Mouse (Mus musculus): ENCODE data around the gene Pamr1. TPM values are rescaled to one million over a fixed set of nuclear protein-coding genes. Genes with fewer than 3 reads are reported as not detected.

Pamr1 gene
- total and polyA plus RNA-seq, 2 experiments, result 2.6 to 3.3 TPM

DNA sequence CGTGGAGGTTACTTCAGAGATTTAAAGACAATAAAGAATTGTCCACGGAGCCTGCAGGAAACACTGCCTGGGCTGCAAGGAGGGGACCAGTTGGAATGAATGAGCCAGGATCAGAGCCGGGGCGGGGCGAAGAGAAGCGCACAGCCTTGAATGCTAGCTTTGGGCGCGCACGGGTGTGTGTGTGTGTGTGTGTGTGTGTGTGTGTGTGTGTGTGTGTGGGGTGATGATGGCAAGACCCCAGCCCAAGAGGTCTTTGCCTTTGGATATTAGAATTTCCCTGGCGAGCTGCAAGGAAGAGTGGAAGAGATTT, 109.7 kb downstream of the Pamr1 start:
- no peaks in the 10 kb centered on the region for H3K4me1 ChIP-seq (ENCODE audit: control insufficient read depth, insufficient read depth, low read length)
- no peak overlapping the region for H3K9ac ChIP-seq (ENCODE audit: low read depth, low read length)
- DNase-seq (ENCODE audit: extremely low read depth, low read depth, low spot score), result no peak
- H3K4me3 ChIP-seq (ENCODE audit: insufficient read depth, low read depth, low read length), result no peak overlapping the region
- WGBS, result 2% methylated on average over 10 of the region's 10 CpGs
- H3K27ac ChIP-seq (replicated peaks; ENCODE audit: insufficient read depth, low read depth, low read length), result no peak overlapping the region
- peaks cover 9% of the 10 kb centered on the region for H3K27me3 ChIP-seq (ENCODE audit: control insufficient read depth, insufficient read depth, low read length)
- no peaks in the 10 kb centered on the region for H3K79me2 ChIP-seq (ENCODE audit: control insufficient read depth, insufficient read depth, low read length)
- H3K36me3 ChIP-seq (ENCODE audit: control insufficient read depth, insufficient read depth, low read length), result no peaks in the 10 kb centered on the region
- TF ChIP-seq POLR2A (IDR thresholded peaks at IDR 0.05; ENCODE audit: extremely low read depth, insufficient read depth, low read length) (no peak), CTCF (IDR thresholded peaks at IDR 0.05; ENCODE audit: low read depth, low read length) (no peak)

- TF ChIP-seq CTCF (IDR thresholded peaks at IDR 0.05; ENCODE audit: low read depth, low read length) (no peak), POLR2A (IDR thresholded peaks at IDR 0.05; ENCODE audit: extremely low read depth, insufficient read depth, low read length) (no peak)
- Histone ChIP-seq H3K36me3 (ENCODE audit: control insufficient read depth, insufficient read depth, low read length) (no peaks in the 10 kb centered on the region), H3K27ac (replicated peaks; ENCODE audit: insufficient read depth, low read depth, low read length) (no peak overlapping the region), H3K79me2 (ENCODE audit: control insufficient read depth, insufficient read depth, low read length) (no peaks in the 10 kb centered on the region), H3K4me3 (ENCODE audit: insufficient read depth, low read depth, low read length) (no peak overlapping the region), H3K9ac (ENCODE audit: low read depth, low read length) (no peak overlapping the region), H3K27me3 (ENCODE audit: control insufficient read depth, insufficient read depth, low read length) (peaks cover 9% of the 10 kb centered on the region), H3K4me1 (ENCODE audit: control insufficient read depth, insufficient read depth, low read length) (no peaks in the 10 kb centered on the region)
- WGBS, result 52% methylated on average over 2 of the region's 2 CpGs
- DNase-seq (ENCODE audit: extremely low read depth, low read depth, low spot score), result no peak
Observed at GRCm38 (mm10) chr2:102661052-102661451, 111.2 kb downstream of the Pamr1 start.

GRCm38 (mm10) chr2:102662911-102663310, 113.1 kb downstream of the Pamr1 start:
- no peaks in the 10 kb centered on the region for H3K36me3 ChIP-seq (ENCODE audit: control insufficient read depth, insufficient read depth, low read length)
- no peak overlapping the region for H3K9ac ChIP-seq (ENCODE audit: low read depth, low read length)
- no peak overlapping the region for H3K27ac ChIP-seq (replicated peaks; ENCODE audit: insufficient read depth, low read depth, low read length)
- no peak overlapping the region for H3K4me3 ChIP-seq (ENCODE audit: insufficient read depth, low read depth, low read length)
- no peak for DNase-seq (ENCODE audit: extremely low read depth, low read depth, low spot score)
- no peaks in the 10 kb centered on the region for H3K79me2 ChIP-seq (ENCODE audit: control insufficient read depth, insufficient read depth, low read length)
- peaks cover 7% of the 10 kb centered on the region for H3K27me3 ChIP-seq (ENCODE audit: control insufficient read depth, insufficient read depth, low read length)
- WGBS, result 66% methylated on average over 9 of the region's 9 CpGs
- no peaks in the 10 kb centered on the region for H3K4me1 ChIP-seq (ENCODE audit: control insufficient read depth, insufficient read depth, low read length)
- no peak for TF ChIP-seq CTCF (IDR thresholded peaks at IDR 0.05; ENCODE audit: low read depth, low read length)
- TF ChIP-seq POLR2A (IDR thresholded peaks at IDR 0.05; ENCODE audit: extremely low read depth, insufficient read depth, low read length), result no peak

DNA sequence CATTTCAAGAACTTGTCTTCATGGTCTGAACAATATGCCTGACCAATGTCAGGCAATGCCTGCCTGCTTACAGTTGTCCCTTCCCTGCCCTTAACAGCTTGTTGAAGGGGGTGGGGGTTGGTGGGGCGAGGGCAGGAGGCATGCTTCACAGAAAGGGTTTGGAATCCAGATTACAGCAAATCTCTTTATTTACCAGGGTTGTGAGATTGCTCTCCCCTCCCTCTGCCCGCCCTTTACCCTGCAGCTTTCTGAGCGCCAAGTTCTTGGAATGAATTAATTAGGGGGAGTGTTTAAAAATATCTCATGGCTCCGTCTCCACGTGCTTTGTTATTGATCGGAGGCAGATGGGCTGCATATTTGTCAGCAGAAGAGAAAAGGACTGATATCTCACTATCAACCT, 113.5 kb downstream of the Pamr1 start:
- no peak for DNase-seq (ENCODE audit: extremely low read depth, low read depth, low spot score)
- no peak overlapping the region for H3K9ac ChIP-seq (ENCODE audit: low read depth, low read length)
- no peak for TF ChIP-seq CTCF (IDR thresholded peaks at IDR 0.05; ENCODE audit: low read depth, low read length)
- TF ChIP-seq POLR2A (IDR thresholded peaks at IDR 0.05; ENCODE audit: extremely low read depth, insufficient read depth, low read length), result no peak
- no peaks in the 10 kb centered on the region for H3K4me1 ChIP-seq (ENCODE audit: control insufficient read depth, insufficient read depth, low read length)
- no peaks in the 10 kb centered on the region for H3K79me2 ChIP-seq (ENCODE audit: control insufficient read depth, insufficient read depth, low read length)
- H3K27me3 ChIP-seq (ENCODE audit: control insufficient read depth, insufficient read depth, low read length), result peaks cover 7% of the 10 kb centered on the region
- H3K4me3 ChIP-seq (ENCODE audit: insufficient read depth, low read depth, low read length), result no peak overlapping the region
- 24% methylated on average over 6 of the region's 6 CpGs for WGBS
- no peaks in the 10 kb centered on the region for H3K36me3 ChIP-seq (ENCODE audit: control insufficient read depth, insufficient read depth, low read length)
- H3K27ac ChIP-seq (replicated peaks; ENCODE audit: insufficient read depth, low read depth, low read length), result no peak overlapping the region

GRCm38 (mm10) chr2:102663865-102664264, 114.1 kb downstream of the Pamr1 start:
- H3K79me2 ChIP-seq (ENCODE audit: control insufficient read depth, insufficient read depth, low read length), result no peaks in the 10 kb centered on the region
- H3K9ac ChIP-seq (ENCODE audit: low read depth, low read length), result no peak overlapping the region
- H3K4me3 ChIP-seq (ENCODE audit: insufficient read depth, low read depth, low read length), result no peak overlapping the region
- peaks cover 4% of the 10 kb centered on the region for H3K27me3 ChIP-seq (ENCODE audit: control insufficient read depth, insufficient read depth, low read length)
- H3K4me1 ChIP-seq (ENCODE audit: control insufficient read depth, insufficient read depth, low read length), result no peaks in the 10 kb centered on the region
- H3K27ac ChIP-seq (replicated peaks; ENCODE audit: insufficient read depth, low read depth, low read length), result no peak overlapping the region
- DNase-seq (ENCODE audit: extremely low read depth, low read depth, low spot score), result no peak
- TF ChIP-seq POLR2A (IDR thresholded peaks at IDR 0.05; ENCODE audit: extremely low read depth, insufficient read depth, low read length) (no peak), CTCF (IDR thresholded peaks at IDR 0.05; ENCODE audit: low read depth, low read length) (no peak)
- 58% methylated on average over 3 of the region's 3 CpGs for WGBS
- H3K36me3 ChIP-seq (ENCODE audit: control insufficient read depth, insufficient read depth, low read length), result no peaks in the 10 kb centered on the region

DNA sequence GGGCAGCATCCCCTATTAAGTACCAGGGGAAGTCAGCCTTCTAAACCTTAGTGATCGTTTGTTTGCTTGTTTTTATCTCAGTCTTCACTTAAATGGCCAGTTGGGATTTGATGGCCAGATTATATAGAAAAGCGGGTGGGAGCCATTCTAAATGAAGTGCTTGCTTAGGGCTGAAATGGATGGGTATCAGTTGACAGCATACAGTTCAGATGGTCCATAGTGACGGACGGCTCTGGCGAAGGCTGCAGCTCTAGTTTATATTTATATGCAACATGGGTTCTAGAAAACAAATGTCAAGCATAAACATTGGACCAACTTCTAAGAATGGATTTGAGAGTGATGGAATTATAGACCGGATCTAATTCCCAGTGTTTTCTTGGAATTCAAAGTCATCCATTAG, 118.2 kb downstream of the Pamr1 start:
- no peak for TF ChIP-seq POLR2A (IDR thresholded peaks at IDR 0.05; ENCODE audit: extremely low read depth, insufficient read depth, low read length)
- no peak for TF ChIP-seq CTCF (IDR thresholded peaks at IDR 0.05; ENCODE audit: low read depth, low read length)
- no peaks in the 10 kb centered on the region for H3K27me3 ChIP-seq (ENCODE audit: control insufficient read depth, insufficient read depth, low read length)
- no peak overlapping the region for H3K9ac ChIP-seq (ENCODE audit: low read depth, low read length)
- no peak for DNase-seq (ENCODE audit: extremely low read depth, low read depth, low spot score)
- no peaks in the 10 kb centered on the region for H3K36me3 ChIP-seq (ENCODE audit: control insufficient read depth, insufficient read depth, low read length)
- no peak overlapping the region for H3K4me3 ChIP-seq (ENCODE audit: insufficient read depth, low read depth, low read length)
- H3K79me2 ChIP-seq (ENCODE audit: control insufficient read depth, insufficient read depth, low read length), result no peaks in the 10 kb centered on the region
- 70% methylated on average over 6 of the region's 6 CpGs for WGBS
- no peaks in the 10 kb centered on the region for H3K4me1 ChIP-seq (ENCODE audit: control insufficient read depth, insufficient read depth, low read length)
- H3K27ac ChIP-seq (replicated peaks; ENCODE audit: insufficient read depth, low read depth, low read length), result no peak overlapping the region
